Mouse (Mus musculus) spleen, adult 2 months (tissue): ENCODE data around the gene Fcamr. TPM values are rescaled to one million over a fixed set of nuclear protein-coding genes. Genes with fewer than 3 reads are reported as not detected.

Experiments used
- DNase-seq, 2 experiments: peaks; one replicate each; pipeline versions ENCODE4 v3.0.0 to v3.0.0-alpha.2; 2012 to 2021; ENCODE audit warnings: low spot score in 2 of 2, low read depth in 1 of 2
- H3K27ac ChIP-seq: fragments of 200-500 bp; 2 replicates; pipeline ENCODE4 v1.5.1; 2012; ENCODE audit warnings: low read length, inconsistent platforms; ENCODE audit not compliant: insufficient read depth
- H3K27me3 ChIP-seq: fragments of 200-500 bp; 2 replicates; pipeline ENCODE4 v1.6.1; 2012; ENCODE audit warnings: mild to moderate bottlenecking, moderate library complexity, low read length, inconsistent platforms; ENCODE audit not compliant: control insufficient read depth, insufficient read depth
- H3K36me3 ChIP-seq: fragments of 200-500 bp; 2 replicates; pipeline ENCODE4 v1.6.1; 2012; ENCODE audit warnings: mild to moderate bottlenecking, low read length, inconsistent platforms; ENCODE audit not compliant: control insufficient read depth, insufficient read depth
- H3K4me1 ChIP-seq: fragments of 200-500 bp; 2 replicates; pipeline ENCODE4 v1.6.1; 2011; ENCODE audit warnings: inconsistent platforms; ENCODE audit not compliant: control insufficient read depth, insufficient read depth, insufficient read length
- H3K4me3 ChIP-seq: fragments of 200-500 bp; 2 replicates; pipeline ENCODE4 v1.5.1; 2011; ENCODE audit warnings: mild to moderate bottlenecking, inconsistent platforms; ENCODE audit not compliant: insufficient read depth, insufficient read length; ENCODE audit errors: extremely low read depth
- CTCF ChIP-seq: fragments of 200-500 bp; IDR thresholded peaks from 2 replicates; pipeline ENCODE4 v1.5.1; 2011; ENCODE audit warnings: mild to moderate bottlenecking, inconsistent platforms; ENCODE audit not compliant: insufficient read depth, insufficient read length, insufficient replicate concordance; ENCODE audit errors: extremely low read depth
- POLR2A ChIP-seq: fragments of 200-500 bp; IDR thresholded peaks from 2 replicates; pipeline ENCODE4 v1.6.1; 2011; ENCODE audit warnings: low read depth, low read length, inconsistent platforms
- WGBS: fragments of 180-500 bp; shearing (Covaris S2); methylation state at CpG from one replicate; pipeline ENCODE4 v1.1.7; 2018; 5-methylcytosine and 5-hydroxymethylcytosine counted together
- polyA plus RNA-seq: library from polyadenylated mRNA; depleted of rRNA; stranded (reverse); fragments of >200 nt; gene quantifications from 2 replicates; pipeline ENCODE4 v1.2.3, GENCODE M21; 2012; rRNA removed

Gene Fcamr
- polyA plus RNA-seq, result 0.67 and 2.1 TPM in 2 replicates

GRCm38 (mm10) chr1:130800602-130801001 lies at the start of gene Fcamr:
Gene Fcamr, plus strand, starts transcription at chr1:130800902.
- TF ChIP-seq CTCF (no peak), POLR2A (no peak)
- no peak within 1 kb of the TSS for H3K27ac ChIP-seq
- 87% methylated on average over 8 of the region's 8 CpGs for WGBS
- H3K4me3 ChIP-seq, result no peak within 1 kb of the TSS
- H3K36me3 ChIP-seq, result no peaks in the 10 kb centered on the region
- no peaks in the 10 kb centered on the region for H3K27me3 ChIP-seq
- no peak for DNase-seq
- peaks cover 2% of the 10 kb centered on the region; the same call in 1 of the 2 replicates for H3K4me1 ChIP-seq

DNA sequence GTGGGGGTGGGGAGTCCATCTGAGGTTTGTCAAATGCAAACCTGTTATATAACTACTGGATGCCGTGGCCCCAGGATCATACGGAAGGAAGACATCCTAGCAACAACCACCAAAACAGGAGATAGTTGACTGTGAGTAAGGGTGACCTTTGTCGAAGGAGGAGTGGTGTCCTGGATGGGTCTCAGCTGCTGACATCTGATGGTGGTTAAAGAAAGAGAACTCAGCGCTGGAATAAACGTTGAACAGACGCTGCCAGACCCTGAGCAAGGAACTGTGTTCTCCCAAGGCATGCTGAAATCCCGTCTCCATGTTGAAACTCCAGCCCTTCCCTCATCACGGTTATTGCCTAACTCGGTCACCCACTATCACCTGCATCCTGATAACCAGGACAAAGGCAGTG lies 41.0 kb upstream of the Fcamr start:
- H3K27me3 ChIP-seq, result no peaks in the 10 kb centered on the region
- no peak overlapping the region for H3K27ac ChIP-seq
- no peak for DNase-seq
- TF ChIP-seq CTCF (no peak), POLR2A (no peak)
- 90% methylated on average over 9 of the region's 9 CpGs for WGBS
- H3K36me3 ChIP-seq, result no peaks in the 10 kb centered on the region
- H3K4me1 ChIP-seq, result no peaks in the 10 kb centered on the region
- no peak overlapping the region for H3K4me3 ChIP-seq

DNA sequence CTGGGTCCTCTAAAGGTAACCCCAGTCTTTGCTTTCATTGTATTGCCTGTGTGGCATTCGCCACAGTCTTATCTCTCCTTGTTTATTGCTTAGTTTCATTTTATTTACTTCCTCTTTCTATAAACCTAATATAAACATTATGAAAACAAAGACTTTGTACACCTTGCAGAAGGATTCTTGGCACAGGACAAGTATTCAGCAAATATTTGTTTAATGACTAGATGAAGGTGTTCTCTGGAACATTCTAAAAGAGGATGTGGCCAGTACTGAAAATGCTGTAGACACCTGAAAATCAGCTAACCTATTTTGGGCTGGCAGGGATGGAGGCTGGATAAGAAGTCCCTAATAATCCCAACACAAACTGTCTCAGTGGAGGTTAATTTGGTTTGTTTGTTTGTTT lies 39.1 kb upstream of the Fcamr start:
- no peak for DNase-seq
- Histone ChIP-seq H3K36me3 (no peaks in the 10 kb centered on the region), H3K27ac (no peak overlapping the region), H3K4me1 (no peaks in the 10 kb centered on the region), H3K27me3 (no peaks in the 10 kb centered on the region), H3K4me3 (no peak overlapping the region)
- 59% methylated on average over 1 of the region's 1 CpGs for WGBS
- TF ChIP-seq POLR2A (no peak), CTCF (no peak)

DNA sequence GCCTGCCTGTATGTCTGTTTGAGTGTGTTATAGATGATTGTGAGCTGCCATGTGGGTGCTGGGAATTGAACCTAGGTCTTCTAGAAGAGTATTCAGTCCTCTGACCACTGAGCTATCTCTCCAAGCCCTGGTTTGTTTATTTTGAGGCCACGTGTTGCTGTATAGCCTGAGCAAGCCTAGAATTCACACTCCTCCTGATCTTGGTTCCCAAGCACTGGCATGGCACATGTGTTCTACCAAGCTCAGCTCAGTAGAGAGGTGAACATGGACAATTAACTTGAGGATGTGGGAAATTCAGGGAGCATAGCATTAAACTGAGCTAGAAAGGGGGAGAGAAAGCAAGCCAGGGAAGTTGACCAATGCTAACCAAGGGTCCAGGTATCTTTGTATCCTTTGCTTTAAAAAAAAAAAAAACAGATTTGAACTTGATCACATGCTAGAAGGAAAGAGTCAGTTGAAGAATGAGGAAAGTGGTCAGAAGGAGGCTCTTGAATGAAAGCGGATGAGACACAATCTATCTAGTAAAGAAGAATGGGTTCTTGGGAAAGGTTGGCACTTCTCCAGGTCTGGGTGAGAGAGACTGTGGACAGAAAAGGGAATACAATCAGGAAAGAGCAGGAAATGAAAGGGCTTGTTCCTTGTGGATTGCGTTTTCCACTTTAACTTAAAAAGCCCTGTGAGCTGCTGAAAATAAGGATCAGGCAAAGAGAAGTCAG lies 38.5 kb upstream of the Fcamr start:
- 88% methylated on average over 3 of the region's 3 CpGs for WGBS
- H3K27me3 ChIP-seq, result no peaks in the 10 kb centered on the region
- TF ChIP-seq POLR2A, result no peak
- TF ChIP-seq CTCF, result no peak
- H3K27ac ChIP-seq, result no peak overlapping the region
- H3K36me3 ChIP-seq, result no peaks in the 10 kb centered on the region
- no peak overlapping the region for H3K4me3 ChIP-seq
- H3K4me1 ChIP-seq, result no peaks in the 10 kb centered on the region
- DNase-seq, result no peak

DNA sequence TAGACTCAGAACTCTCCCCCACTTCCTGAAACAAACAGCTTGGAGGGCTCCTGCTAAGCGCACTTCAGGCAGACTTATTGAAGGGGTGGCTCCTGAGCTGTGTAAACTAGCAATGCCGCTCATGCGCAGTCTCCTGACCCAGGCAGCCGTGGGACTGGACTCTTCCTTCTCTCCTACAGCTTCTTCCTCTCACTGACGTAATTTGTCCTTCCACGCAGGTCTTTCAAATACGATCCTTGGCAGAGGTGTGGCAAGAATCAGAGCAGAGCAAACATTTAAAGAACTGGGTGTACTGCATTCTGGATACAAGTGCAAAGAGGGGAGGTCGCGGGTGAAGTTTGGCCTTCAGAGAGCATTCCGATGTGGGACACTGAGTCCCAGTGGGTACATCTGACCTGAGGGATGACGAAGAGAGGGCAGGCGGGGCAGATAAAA lies 36.7 kb upstream of the Fcamr start:
- 76% methylated on average over 12 of the region's 12 CpGs for WGBS
- Histone ChIP-seq H3K27ac (no peak overlapping the region), H3K4me1 (no peaks in the 10 kb centered on the region), H3K4me3 (no peak overlapping the region), H3K27me3 (no peaks in the 10 kb centered on the region), H3K36me3 (no peaks in the 10 kb centered on the region)
- TF ChIP-seq CTCF (no peak), POLR2A (no peak)
- no peak for DNase-seq

- H3K27ac ChIP-seq, result no peak overlapping the region
- H3K4me3 ChIP-seq, result no peak overlapping the region
- DNase-seq, result no peak
- H3K27me3 ChIP-seq, result no peaks in the 10 kb centered on the region
- H3K4me1 ChIP-seq, result no peaks in the 10 kb centered on the region
- TF ChIP-seq POLR2A (no peak), CTCF (no peak)
- H3K36me3 ChIP-seq, result no peaks in the 10 kb centered on the region
- 82% methylated on average over 5 of the region's 5 CpGs for WGBS
Measured at GRCm38 (mm10) chr1:130767066-130767465, 33.6 kb upstream of the Fcamr start.

DNA sequence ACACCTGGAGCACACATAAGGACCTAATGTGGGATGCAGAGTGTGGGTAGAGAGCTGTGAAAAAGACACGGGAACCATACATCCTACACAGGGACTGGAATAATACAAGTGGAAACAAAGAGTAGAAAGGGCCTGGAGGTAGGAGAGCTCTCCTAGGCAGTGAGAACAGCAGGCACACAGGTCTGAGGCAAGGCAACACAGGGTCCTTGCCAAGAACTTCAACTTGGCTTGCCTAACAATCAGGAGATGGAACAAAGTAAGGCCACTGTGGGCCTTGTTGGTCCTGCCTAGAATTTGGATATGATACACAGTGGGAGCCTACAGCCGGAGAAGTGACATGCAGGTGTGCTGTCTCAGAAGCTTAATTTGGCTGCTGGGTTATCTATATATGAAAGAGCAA lies 30.8 kb upstream of the Fcamr start:
- H3K4me3 ChIP-seq, result no peak overlapping the region
- H3K4me1 ChIP-seq, result no peaks in the 10 kb centered on the region
- WGBS, result 83% methylated on average over 2 of the region's 2 CpGs
- DNase-seq, result no peak
- no peak overlapping the region for H3K27ac ChIP-seq
- TF ChIP-seq CTCF (no peak), POLR2A (no peak)
- H3K36me3 ChIP-seq, result no peaks in the 10 kb centered on the region
- no peaks in the 10 kb centered on the region for H3K27me3 ChIP-seq
